In genomic region chr17:44026378-44026777, GRCm38 (mm10) we compare ENCODE assay signal across 7 mouse cellular contexts. TPM values are rescaled to one million over a fixed set of nuclear protein-coding genes. Genes with fewer than 3 reads are reported as not detected.
DNase-seq lines count a peak whose midpoint lies in the region; ATAC-seq and TF ChIP-seq lines count a peak whose summit lies in the region.

No protein-coding gene starts in this region.

- peak overlapping the region; percentile 85 for H3K27ac ChIP-seq in forebrain, postnatal 0 days (ENCODE audit: low read depth, low read length)
- no peak overlapping the region for H3K27ac ChIP-seq in intestine, embryonic 16.5 days (ENCODE audit: low read length)

- DNase-seq in right cerebral cortex, adult 18-20 months = peak; percentile 48
- no peak for DNase-seq in right cerebral cortex, postnatal 14 days
- peak; percentile 81 for DNase-seq in forebrain, postnatal 0 days
- DNase-seq in right cerebral cortex, postnatal 4 days = peak; percentile 50
- no peak for DNase-seq in gastrocnemius, postnatal 4 days (ENCODE audit: low spot score in 2 of 2)
- no peak for DNase-seq in urinary bladder, postnatal 25 days (ENCODE audit: low spot score)

- peaks cover 23% of the 10 kb centered on the region for H3K4me1 ChIP-seq in forebrain, postnatal 0 days (ENCODE audit: insufficient read depth)
- H3K4me1 ChIP-seq in intestine, embryonic 16.5 days (ENCODE audit: control insufficient read depth, insufficient read depth, low read length) = no peaks in the 10 kb centered on the region

- no peaks in the 10 kb centered on the region for H3K27me3 ChIP-seq in forebrain, postnatal 0 days (ENCODE audit: insufficient read depth, low read length)
- no peaks in the 10 kb centered on the region for H3K27me3 ChIP-seq in intestine, embryonic 16.5 days (replicated peaks; ENCODE audit: control insufficient read depth, insufficient read depth, low read length)

- H3K9me3 ChIP-seq in forebrain, postnatal 0 days (ENCODE audit: low read length) = no peaks in the 10 kb centered on the region
- no peaks in the 10 kb centered on the region for H3K9me3 ChIP-seq in intestine, embryonic 16.5 days (ENCODE audit: control insufficient read depth, low read length)

- H3K4me3 ChIP-seq in forebrain, postnatal 0 days (ENCODE audit: low read depth, low read length) = no peak overlapping the region
- no peak overlapping the region for H3K4me3 ChIP-seq in intestine, embryonic 16.5 days (ENCODE audit: low read length)

- TF ChIP-seq CTCF in forebrain, postnatal 0 days (IDR thresholded peaks at IDR 0.05; ENCODE audit: low read depth) = no peak

- WGBS in forebrain, postnatal 0 days = under 1% methylated on average over 5 of the region's 5 CpGs
- WGBS in intestine, embryonic 16.5 days = 51% methylated on average over 5 of the region's 5 CpGs

- H3K36me3 ChIP-seq in forebrain, postnatal 0 days (ENCODE audit: insufficient read depth) = no peaks in the 10 kb centered on the region
- no peaks in the 10 kb centered on the region for H3K36me3 ChIP-seq in intestine, embryonic 16.5 days (ENCODE audit: control insufficient read depth, insufficient read depth, low read length)

- ATAC-seq in forebrain, postnatal 0 days = peak; percentile 91
- ATAC-seq in intestine, embryonic 16.5 days = peak; percentile 36

- H3K9ac ChIP-seq in forebrain, postnatal 0 days = no peak overlapping the region
- no peak overlapping the region for H3K9ac ChIP-seq in intestine, embryonic 16.5 days (ENCODE audit: low read depth, low read length)

- H3K4me2 ChIP-seq in forebrain, postnatal 0 days (ENCODE audit: low read depth) = 0 out of 2 replicates have a peak overlapping the region, but pooled peaks have one; percentile 2
- no peak overlapping the region for H3K4me2 ChIP-seq in intestine, embryonic 16.5 days (ENCODE audit: low read depth, low read length)

RNA-seq across cellular contexts. Expression of gene Enpp5, which starts 52.2 kb away (rescaled TPM):
- 102 and 130 TPM in 2 replicates for total RNA-seq in forebrain, postnatal 0 days (2014; rRNA removed)
- polyA plus RNA-seq in forebrain, postnatal 0 days (2015; fragmentation: Nextera tagmentation; extraction: Ambion mirVana) = 51.9 and 97.5 TPM in 2 replicates
- 52.4 and 60.0 TPM in 2 replicates for polyA plus RNA-seq in intestine, embryonic 16.5 days (2015; fragmentation: Nextera tagmentation; extraction: Ambion mirVana)
- 1 to 10 TPM; 6.1 to 7.3 TPM for total RNA-seq in gastrocnemius, postnatal 4 days (2021)

Comparison
In these comparisons a context has a peak if more than half of its experiments do, and no peak if none do; other contexts are left out.
1. DNase-seq: peak in right cerebral cortex, adult 18-20 months (single experiment), forebrain, postnatal 0 days (single experiment) and right cerebral cortex, postnatal 4 days (single experiment); none in right cerebral cortex, postnatal 14 days (single experiment), gastrocnemius, postnatal 4 days (0 of 2) and urinary bladder, postnatal 25 days (single experiment).
2. RNA of gene Enpp5, which starts 52.2 kb away (total RNA-seq): 102 to 130 TPM in forebrain, postnatal 0 days; 6.1 to 7.3 TPM in gastrocnemius, postnatal 4 days; every median in the first group is over 10 times any median in the second.